Mouse (Mus musculus) gastrocnemius, adult 2 months (tissue): ENCODE data around the gene Igdcc4. TPM values are rescaled to one million over a fixed set of nuclear protein-coding genes. Genes with fewer than 3 reads are reported as not detected.

Experiments
- DNase-seq: peaks from one replicate; pipeline ENCODE4 v3.0.0; 2022
- H3K27ac ChIP-seq: fragments of 200-600 bp; 2 replicates; pipeline ENCODE4 v1.8.1; 2022; ENCODE audit warnings: mild to moderate bottlenecking
- H3K4me3 ChIP-seq: fragments of 200-600 bp; 2 replicates; pipeline ENCODE4 v1.8.1; 2022; ENCODE audit warnings: mild to moderate bottlenecking, moderate library complexity
- CTCF ChIP-seq: fragments of 200-600 bp; IDR thresholded peaks from 2 replicates; pipeline ENCODE4 v1.8.1; 2022; ENCODE audit warnings: antibody characterized with exemption, mild to moderate bottlenecking, moderate library complexity
- intact Hi-C: fragments of 180-260 bp; cut with DNase I; formaldehyde crosslinking; loops from one replicate; pipeline ENCODE4 v1.15.1; 2025
- total RNA-seq, 2 experiments: library from RNA; stranded (reverse); gene quantifications; 2 replicates each; pipeline ENCODE4 v1.2.3; 2021

Igdcc4 gene
- total RNA-seq, 2 experiments from 2014 or later: 22.1 to 34.4 TPM

- peak; percentile 49 for DNase-seq
These were observed 13.8 kb upstream of the Igdcc4 start for GRCm38 (mm10) chr9:65087490-65087889.

GRCm38 (mm10) chr9:65094237-65094636, 7.0 kb upstream of the Igdcc4 start:
- intact Hi-C loops: no loop called here
- H3K27ac ChIP-seq: no peak overlapping the region
- no peak overlapping the region for H3K4me3 ChIP-seq
- no peak for TF ChIP-seq CTCF
- DNase-seq: peak; percentile 78

More at GRCm38 (mm10) chr9:65087490-65087889, 13.8 kb upstream of the Igdcc4 start:
- no peak overlapping the region for H3K4me3 ChIP-seq
- no peak overlapping the region for H3K27ac ChIP-seq
- intact Hi-C loops: no loop called here
- no peak for TF ChIP-seq CTCF

GRCm38 (mm10) chr9:65101686-65102376, 545 bp downstream of the Igdcc4 start:
- peak overlapping the region; percentile 90 for H3K27ac ChIP-seq
- TF ChIP-seq CTCF: no peak
- intact Hi-C loops: no loop called here
- H3K4me3 ChIP-seq: peak overlapping the region; percentile 89
- peak; percentile 69 for DNase-seq

GRCm38 (mm10) chr9:65102377-65103172, 1.3 kb downstream of the Igdcc4 start:
- peak; percentile 53 for DNase-seq
- intact Hi-C loops: no loop called here
- peak overlapping the region; percentile 90 for H3K27ac ChIP-seq

GRCm38 (mm10) chr9:65103173-65103752, 2.0 kb downstream of the Igdcc4 start:
- no peak for TF ChIP-seq CTCF
- peak overlapping the region; percentile 89 for H3K4me3 ChIP-seq
- H3K27ac ChIP-seq: peak overlapping the region; percentile 90
- intact Hi-C loops: no loop called here
- no peak for DNase-seq

More at GRCm38 (mm10) chr9:65102377-65103172, 1.3 kb downstream of the Igdcc4 start:
- H3K4me3 ChIP-seq: peak overlapping the region; percentile 89
- TF ChIP-seq CTCF: no peak

GRCm38 (mm10) chr9:65106821-65107220, 5.5 kb downstream of the Igdcc4 start:
- TF ChIP-seq CTCF: no peak
- H3K4me3 ChIP-seq: no peak overlapping the region
- no peak for DNase-seq
- no peak overlapping the region for H3K27ac ChIP-seq
- intact Hi-C loops: no loop called here

- H3K4me3 ChIP-seq: no peak overlapping the region
- intact Hi-C loops: no loop called here
- DNase-seq: no peak
- TF ChIP-seq CTCF: no peak
- no peak overlapping the region for H3K27ac ChIP-seq
These were observed 6.6 kb downstream of the Igdcc4 start for GRCm38 (mm10) chr9:65107893-65108292.

GRCm38 (mm10) chr9:65109132-65110072, 8.1 kb downstream of the Igdcc4 start:
- peak overlapping the region; percentile 45 for H3K4me3 ChIP-seq
- no peak; the same call in 1 of the 2 replicates for TF ChIP-seq CTCF
- intact Hi-C loops: no loop called here
- DNase-seq: peak; percentile 75
- peak overlapping the region; percentile 85 for H3K27ac ChIP-seq

GRCm38 (mm10) chr9:65111698-65112097, 10.4 kb downstream of the Igdcc4 start:
- TF ChIP-seq CTCF: no peak
- intact Hi-C loops: no loop called here
- H3K27ac ChIP-seq: peak overlapping the region; percentile 16; the same call in 1 of the 2 replicates
- no peak for DNase-seq
- no peak overlapping the region for H3K4me3 ChIP-seq

- intact Hi-C loops: no loop called here
- DNase-seq: no peak
- no peak for TF ChIP-seq CTCF
- peak overlapping the region; percentile 86 for H3K27ac ChIP-seq
- H3K4me3 ChIP-seq: no peak overlapping the region
These were observed 12.4 kb downstream of the Igdcc4 start for GRCm38 (mm10) chr9:65113694-65114093.

- no peak for TF ChIP-seq CTCF
- Histone ChIP-seq H3K4me3 (0 out of 2 replicates have a peak overlapping the region, but pooled peaks have one; percentile 9), H3K27ac (peak overlapping the region; percentile 86)
- intact Hi-C loops: loop anchor here (5.0 kb wide), 1 partner anchor 84 kb away; the partner anchor contains the start of gene Dpp8
- DNase-seq: peak; percentile 77
These were observed 14.6 kb downstream of the Igdcc4 start for GRCm38 (mm10) chr9:65115891-65116290.

- Histone ChIP-seq H3K27ac (peak overlapping the region; percentile 35; the same call in 1 of the 2 replicates), H3K4me3 (no peak overlapping the region)
- TF ChIP-seq CTCF: no peak
- no peak for DNase-seq
- intact Hi-C loops: loop anchor here (5.0 kb wide), 1 partner anchor 85 kb away; the partner anchor contains the start of gene Dpp8
These were observed 16.2 kb downstream of the Igdcc4 start for GRCm38 (mm10) chr9:65117516-65117915.
